Mouse (Mus musculus) embryonic fibroblast, embryonic 13.5 days (primary cell): ENCODE data around the gene Ythdf2.

Experiments used
- CTCF ChIP-seq: IDR thresholded peaks from 2 replicates; pipeline ENCODE4 v1.5.1; 2011; ENCODE audit warnings: mild to moderate bottlenecking, control low read depth, low read length, moderate library complexity, borderline replicate concordance; ENCODE audit not compliant: insufficient read depth
- POLR2A ChIP-seq: IDR thresholded peaks from 2 replicates; pipeline ENCODE4 v1.6.1; 2011; ENCODE audit warnings: low read depth, mild to moderate bottlenecking, control low read depth, low read length, moderate library complexity

- TF ChIP-seq POLR2A (no peak), CTCF (peak; percentile 13; the same call in 1 of the 2 replicates)
Measured at GRCm38 (mm10) chr4:132178630-132179059, 33.5 kb downstream of the Ythdf2 start.
